Mouse (Mus musculus): ENCODE data around the gene Il12rb2.

DNA sequence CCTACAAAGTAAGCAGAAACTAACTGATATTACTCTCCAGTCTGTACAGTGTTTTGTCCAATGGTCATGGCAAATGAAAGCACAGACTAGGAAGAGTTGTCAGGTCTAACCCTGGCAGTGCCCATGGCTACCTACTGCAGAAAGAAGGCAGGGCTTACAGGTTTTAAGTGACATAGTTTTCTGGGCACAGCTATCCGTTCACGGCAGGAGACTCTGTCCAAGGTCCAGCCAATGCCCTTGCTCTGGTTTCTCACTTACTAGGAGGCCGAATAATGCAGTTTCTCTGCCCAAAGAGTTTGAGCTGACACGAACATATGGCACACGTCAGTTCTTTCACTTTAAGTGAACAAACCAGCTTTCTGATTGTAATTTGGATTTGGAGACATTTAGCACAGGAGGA, 58.9 kb downstream of the Il12rb2 start:
- TF ChIP-seq TAL1 (IDR thresholded peaks at IDR 0.05; ENCODE audit: low read length) (no peak), GATA1 (IDR thresholded peaks at IDR 0.05; ENCODE audit: low read length) (no peak)
